Mouse (Mus musculus): ENCODE data around the gene Taldo1.
"Not testable (repeated sequence)": the region's sequence is repeated elsewhere in the genome, so short reads cannot be mapped to it uniquely, and the experiment has no call there.

The Taldo1 gene

GRCm38 (mm10) chr7:141387807-141388486, 4.1 kb upstream of the Taldo1 start:
- no peak for DNase-seq (ENCODE audit: low spot score in 2 of 2)

GRCm38 (mm10) chr7:141388487-141389109, 3.4 kb upstream of the Taldo1 start:
- no peak for DNase-seq (ENCODE audit: low spot score in 2 of 2)

GRCm38 (mm10) chr7:141390326-141391259, 1.4 kb upstream of the Taldo1 start:
- DNase-seq (ENCODE audit: low spot score in 2 of 2) = no peak

GRCm38 (mm10) chr7:141392552-141393222, 688 bp downstream of the Taldo1 start:
- DNase-seq (ENCODE audit: low spot score in 2 of 2) = no peak

- DNase-seq (ENCODE audit: low spot score in 2 of 2) = no peak
Observed at GRCm38 (mm10) chr7:141394158-141394557, 2.2 kb downstream of the Taldo1 start.

- DNase-seq (ENCODE audit: low spot score in 2 of 2) = no peak
Observed at GRCm38 (mm10) chr7:141394771-141395170, 2.8 kb downstream of the Taldo1 start.

- DNase-seq (ENCODE audit: low spot score in 2 of 2) = no peak
Observed at GRCm38 (mm10) chr7:141395348-141395747, 3.3 kb downstream of the Taldo1 start.

GRCm38 (mm10) chr7:141403305-141403704, 11.3 kb downstream of the Taldo1 start:
- no peak for DNase-seq (ENCODE audit: low spot score in 2 of 2)

- DNase-seq (ENCODE audit: low spot score in 2 of 2) = no peak
Observed at GRCm38 (mm10) chr7:141405466-141405865, 13.5 kb downstream of the Taldo1 start.

- not testable (repeated sequence) for DNase-seq (ENCODE audit: low spot score in 2 of 2)
Observed at GRCm38 (mm10) chr7:141407670-141408069, 15.7 kb downstream of the Taldo1 start.

- peak; percentile 69 to 83 for DNase-seq (ENCODE audit: low spot score in 2 of 2)
Observed at GRCm38 (mm10) chr7:141408833-141409232, 16.8 kb downstream of the Taldo1 start.

- DNase-seq (ENCODE audit: low spot score in 2 of 2) = no peak
Observed at GRCm38 (mm10) chr7:141410631-141411030, 18.6 kb downstream of the Taldo1 start.

- no peak for DNase-seq (ENCODE audit: low spot score in 2 of 2)
Observed at GRCm38 (mm10) chr7:141411667-141412066, 19.7 kb downstream of the Taldo1 start.

GRCm38 (mm10) chr7:141413331-141413730, 21.3 kb downstream of the Taldo1 start:
- no peak for DNase-seq (ENCODE audit: low spot score in 2 of 2)

GRCm38 (mm10) chr7:141413809-141414584, 22.0 kb downstream of the Taldo1 start, which contains the start of gene Gatd1:
Gatd1 (minus strand) TSS chr7:141414136.
- DNase-seq (ENCODE audit: low spot score in 2 of 2) = peak; percentile 97

GRCm38 (mm10) chr7:141416144-141416841, 24.3 kb downstream of the Taldo1 start:
- DNase-seq (ENCODE audit: low spot score in 2 of 2) = no peak

GRCm38 (mm10) chr7:141417731-141418681, 26.0 kb downstream of the Taldo1 start:
- no peak for DNase-seq (ENCODE audit: low spot score in 2 of 2)

- no peak for DNase-seq (ENCODE audit: low spot score in 2 of 2)
Observed at GRCm38 (mm10) chr7:141418970-141419369, 27.0 kb downstream of the Taldo1 start.

GRCm38 (mm10) chr7:141420030-141420702, 28.2 kb downstream of the Taldo1 start:
- DNase-seq (ENCODE audit: low spot score in 2 of 2) = no peak
